Mouse (Mus musculus) MEL (cell line): ENCODE data around the gene Hnf1b. TPM values are rescaled to one million over a fixed set of nuclear protein-coding genes. Genes with fewer than 3 reads are reported as not detected.

Source experiments
- DNase-seq: peaks from one replicate; pipeline ENCODE4 v3.0.0; 2011; ENCODE audit warnings: low read depth, low spot score
- H3K27ac ChIP-seq: 2 replicates; pipeline ENCODE4 v1.5.1; 2012; ENCODE audit warnings: low read depth, mild to moderate bottlenecking, control low read depth, low read length, moderate library complexity; ENCODE audit not compliant: control insufficient read depth
- H3K27me3 ChIP-seq, 2 experiments: fragments of 150-350 bp in 1 of 2; sonication (generic) in 1 of 2; 2 replicates each; pipeline ENCODE4 v1.6.1; 2012; ENCODE audit warnings: low read length in 2 of 2, mild to moderate bottlenecking in 2 of 2, improper control_type of control experiment in 1 of 2, moderate library complexity in 1 of 2; ENCODE audit not compliant: insufficient read depth in 2 of 2, control insufficient read depth in 1 of 2
- H3K36me3 ChIP-seq, 2 experiments: 2 replicates each; pipeline ENCODE4 v1.6.1; 2012 to 2014; ENCODE audit warnings: low read length in 2 of 2, improper control_type of control experiment in 1 of 2, inconsistent platforms in 1 of 2, mild to moderate bottlenecking in 1 of 2; ENCODE audit not compliant: insufficient read depth in 2 of 2, control insufficient read depth in 1 of 2
- H3K4me1 ChIP-seq, 2 experiments: fragments of 150-350 bp in 1 of 2; sonication (generic) in 1 of 2; 2 replicates each; pipeline ENCODE4 v1.6.1; 2012; ENCODE audit warnings: low read length in 2 of 2, improper control_type of control experiment in 1 of 2, mild to moderate bottlenecking in 1 of 2; ENCODE audit not compliant: insufficient read depth in 2 of 2, control insufficient read depth in 1 of 2
- H3K4me3 ChIP-seq, 2 experiments: fragments of 150-350 bp in 1 of 2; sonication (generic) in 1 of 2; 2 replicates each; pipeline ENCODE4 v1.5.1; 2012; ENCODE audit warnings: low read depth in 2 of 2, low read length in 2 of 2, mild to moderate bottlenecking in 2 of 2, moderate library complexity in 2 of 2, control low read depth in 1 of 2, improper control_type of control experiment in 1 of 2; ENCODE audit not compliant: control insufficient read depth in 1 of 2, insufficient read depth in 1 of 2
- H3K79me2 ChIP-seq: 2 replicates; pipeline ENCODE4 v1.6.1; 2012; ENCODE audit warnings: mild to moderate bottlenecking, low read length, moderate library complexity; ENCODE audit not compliant: control insufficient read depth, poor library complexity, insufficient read depth
- H3K9ac ChIP-seq: 2 replicates; pipeline ENCODE4 v1.6.1; 2012; ENCODE audit warnings: low read depth, mild to moderate bottlenecking, control low read depth, low read length, moderate library complexity; ENCODE audit not compliant: control insufficient read depth, poor library complexity, severe bottlenecking
- H3K9me3 ChIP-seq: fragments of 150-350 bp; sonication (generic); replicated peaks from 2 replicates; pipeline ENCODE4 v1.6.1; 2012; ENCODE audit warnings: mild to moderate bottlenecking, low read length, improper control_type of control experiment, moderate library complexity; ENCODE audit not compliant: insufficient read depth
- BHLHE40 ChIP-seq: IDR thresholded peaks from 2 replicates; pipeline ENCODE4 v1.6.1; 2012; ENCODE audit warnings: low read depth, mild to moderate bottlenecking, inconsistent platforms, low read length, improper control_type of control experiment, borderline replicate concordance
- CHD1 ChIP-seq: IDR thresholded peaks from 2 replicates; pipeline ENCODE4 v1.6.1; 2012; ENCODE audit warnings: low read depth, mild to moderate bottlenecking, inconsistent platforms, low read length, improper control_type of control experiment
- CHD2 ChIP-seq: IDR thresholded peaks from 2 replicates; pipeline ENCODE4 v1.6.1; 2011; ENCODE audit warnings: low read length, improper control_type of control experiment
- CTCF ChIP-seq, 3 experiments: IDR thresholded peaks in 2 of 3; conservative IDR thresholded peaks in 1 of 3; 2 replicates each; pipeline ENCODE4 v1.5.1; 2011 to 2012; ENCODE audit warnings: low read length in 3 of 3, low read depth in 2 of 3, mild to moderate bottlenecking in 2 of 3, improper control_type of control experiment in 1 of 3, inconsistent platforms in 1 of 3, mixed read lengths in 1 of 3, moderate library complexity in 1 of 3; ENCODE audit not compliant: control insufficient read depth in 1 of 3, insufficient read depth in 1 of 3, poor library complexity in 1 of 3, severe bottlenecking in 1 of 3
- E2F4 ChIP-seq: IDR thresholded peaks from 2 replicates; pipeline ENCODE4 v1.6.1; 2011; ENCODE audit warnings: low read depth, low read length, improper control_type of control experiment, borderline replicate concordance
- ELF1 ChIP-seq: IDR thresholded peaks from 2 replicates; pipeline ENCODE4 v1.6.1; 2014; ENCODE audit warnings: low read depth, mild to moderate bottlenecking, inconsistent platforms, low read length, improper control_type of control experiment, moderate library complexity
- ETS1 ChIP-seq: IDR thresholded peaks from 2 replicates; pipeline ENCODE4 v1.6.1; 2012; ENCODE audit warnings: low read depth, mild to moderate bottlenecking, inconsistent platforms, low read length, improper control_type of control experiment, moderate library complexity
- GATA1 ChIP-seq: IDR thresholded peaks from 2 replicates; pipeline ENCODE4 v1.6.1; 2011; ENCODE audit warnings: low read depth, low read length, improper control_type of control experiment
- HCFC1 ChIP-seq: IDR thresholded peaks from 2 replicates; pipeline ENCODE4 v1.6.1; 2012; ENCODE audit warnings: low read depth, mild to moderate bottlenecking, inconsistent platforms, low read length, improper control_type of control experiment, moderate library complexity
- MAX ChIP-seq: IDR thresholded peaks from 2 replicates; pipeline ENCODE4 v1.6.1; 2011; ENCODE audit warnings: low read length, improper control_type of control experiment
- MAZ ChIP-seq: IDR thresholded peaks from 2 replicates; pipeline ENCODE4 v1.6.1; 2012; ENCODE audit warnings: low read depth, mild to moderate bottlenecking, inconsistent platforms, low read length, improper control_type of control experiment
- MEF2A ChIP-seq: IDR thresholded peaks from 2 replicates; pipeline ENCODE4 v1.6.1; 2014; ENCODE audit warnings: low read depth, mild to moderate bottlenecking, inconsistent platforms, low read length, improper control_type of control experiment; ENCODE audit not compliant: poor library complexity, insufficient replicate concordance, severe bottlenecking; ENCODE audit errors: extremely low read depth
- MXI1 ChIP-seq: IDR thresholded peaks from 2 replicates; pipeline ENCODE4 v1.6.1; 2011; ENCODE audit warnings: mild to moderate bottlenecking, low read depth, low read length, improper control_type of control experiment
- MYC ChIP-seq: IDR thresholded peaks from 2 replicates; pipeline ENCODE4 v1.6.1; 2011; ENCODE audit warnings: low read depth, mild to moderate bottlenecking, low read length, improper control_type of control experiment, moderate library complexity
- NRF1 ChIP-seq: IDR thresholded peaks from 2 replicates; pipeline ENCODE4 v1.6.1; 2014; ENCODE audit warnings: low read depth, mild to moderate bottlenecking, inconsistent platforms, low read length, improper control_type of control experiment, moderate library complexity; ENCODE audit not compliant: poor library complexity, insufficient read depth, severe bottlenecking
- POLR2A ChIP-seq, 2 experiments: IDR thresholded peaks; 2 replicates each; pipeline ENCODE4 v1.6.1; 2011 to 2012; ENCODE audit warnings: low read length in 2 of 2, mild to moderate bottlenecking in 2 of 2, control low read depth in 1 of 2, improper control_type of control experiment in 1 of 2, low read depth in 1 of 2, moderate library complexity in 1 of 2; ENCODE audit not compliant: control insufficient read depth in 1 of 2, insufficient read depth in 1 of 2, poor library complexity in 1 of 2
- POLR2AphosphoS2 ChIP-seq: IDR thresholded peaks from 2 replicates; pipeline ENCODE4 v1.6.1; 2011; ENCODE audit warnings: low read length, improper control_type of control experiment
- POLR2AphosphoS5 ChIP-seq: IDR thresholded peaks from 2 replicates; pipeline ENCODE4 v1.6.1; 2012; ENCODE audit warnings: low read depth, borderline replicate concordance, mild to moderate bottlenecking, inconsistent platforms, low read length, moderate library complexity, mixed read lengths
- RAD21 ChIP-seq: IDR thresholded peaks from 2 replicates; pipeline ENCODE4 v1.6.1; 2011; ENCODE audit warnings: mild to moderate bottlenecking, low read depth, low read length, improper control_type of control experiment
- RCOR1 ChIP-seq: IDR thresholded peaks from 2 replicates; pipeline ENCODE4 v1.6.1; 2012; ENCODE audit warnings: low read depth, mild to moderate bottlenecking, inconsistent platforms, low read length, improper control_type of control experiment
- SMC3 ChIP-seq: IDR thresholded peaks from 2 replicates; pipeline ENCODE4 v1.6.1; 2011; ENCODE audit warnings: low read depth, low read length, improper control_type of control experiment
- TAL1 ChIP-seq: IDR thresholded peaks from 2 replicates; pipeline ENCODE4 v1.6.1; 2012; ENCODE audit warnings: mild to moderate bottlenecking, inconsistent platforms, low read length, moderate library complexity, mixed read lengths
- TBP ChIP-seq: IDR thresholded peaks from 2 replicates; pipeline ENCODE4 v1.8.0; 2011; ENCODE audit warnings: low read depth, low read length, improper control_type of control experiment
- UBTF ChIP-seq: IDR thresholded peaks from 2 replicates; pipeline ENCODE4 v1.6.1; 2012; ENCODE audit warnings: low read depth, mild to moderate bottlenecking, inconsistent platforms, low read length, improper control_type of control experiment, moderate library complexity, borderline replicate concordance; ENCODE audit not compliant: insufficient read depth
- USF1 ChIP-seq: IDR thresholded peaks from 2 replicates; pipeline ENCODE4 v1.6.1; 2014; ENCODE audit warnings: low read depth, mild to moderate bottlenecking, inconsistent platforms, low read length, improper control_type of control experiment, moderate library complexity
- ZC3H11A ChIP-seq: IDR thresholded peaks from 2 replicates; pipeline ENCODE4 v1.6.1; 2012; ENCODE audit warnings: low read depth, mild to moderate bottlenecking, inconsistent platforms, low read length, improper control_type of control experiment
- ZKSCAN1 ChIP-seq: IDR thresholded peaks from 2 replicates; pipeline ENCODE4 v1.6.1; 2012; ENCODE audit warnings: low read depth, mild to moderate bottlenecking, inconsistent platforms, low read length, improper control_type of control experiment, moderate library complexity
- ZMIZ1 ChIP-seq: IDR thresholded peaks from 2 replicates; pipeline ENCODE4 v1.6.1; 2012; ENCODE audit warnings: low read depth, mild to moderate bottlenecking, inconsistent platforms, low read length, improper control_type of control experiment, moderate library complexity
- ZNF384 ChIP-seq: IDR thresholded peaks from 2 replicates; pipeline ENCODE4 v1.6.1; 2012; ENCODE audit warnings: low read depth, mild to moderate bottlenecking, inconsistent platforms, low read length, improper control_type of control experiment
- polyA plus RNA-seq, 2 experiments: library from polyadenylated mRNA; stranded (reverse) in 1 of 2; unstranded in 1 of 2; fragments of >175 nt in 1 of 2; fragments of >200 nt in 1 of 2; gene quantifications; 2 replicates each; pipeline versions ENCODE4 v1.2.1 to v1.2.4; 2012; ENCODE audit warnings: low replicate concordance in 2 of 2, low read depth in 1 of 2; ENCODE audit not compliant: insufficient read length in 2 of 2, insufficient read depth in 1 of 2, missing spikeins in 1 of 2
- total RNA-seq: library from RNA; depleted of rRNA; stranded (reverse); fragments of 300-350 nt; gene quantifications from 2 replicates; pipeline ENCODE4 v1.2.3, GENCODE M21; 2012

Hnf1b gene
- total and polyA plus RNA-seq, 3 experiments = not detected

DNA sequence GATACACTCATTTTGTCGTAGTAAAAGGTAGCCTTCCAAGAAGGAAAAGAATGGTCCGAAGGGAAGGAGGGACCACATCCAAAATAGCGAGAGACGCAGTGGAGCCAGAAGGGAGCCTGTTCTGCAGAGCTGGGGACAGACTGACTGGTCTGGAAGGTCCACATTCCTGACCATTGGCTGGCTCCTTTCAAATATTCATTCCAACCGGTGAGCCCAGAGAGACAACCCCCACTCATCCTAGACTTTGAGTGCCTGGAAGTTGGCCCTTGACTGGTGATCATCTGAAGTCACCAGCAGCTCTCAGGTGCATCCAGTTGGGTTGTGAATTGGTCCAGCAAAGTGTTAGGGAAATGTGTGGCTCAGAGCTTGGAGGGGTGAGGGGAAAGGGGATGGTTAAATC lies 34.7 kb upstream of the Hnf1b start:
- no peak overlapping the region for H3K27ac ChIP-seq
- TF ChIP-seq POLR2AphosphoS2 (no peak), BHLHE40 (no peak), CHD1 (no peak), HCFC1 (no peak), MYC (no peak), CHD2 (no peak), GATA1 (no peak), POLR2AphosphoS5 (no peak), ZMIZ1 (no peak), TBP (no peak), MAX (no peak), MXI1 (no peak)
- H3K4me3 ChIP-seq = no peak overlapping the region
- H3K79me2 ChIP-seq = no peaks in the 10 kb centered on the region
- H3K9me3 ChIP-seq = no peaks in the 10 kb centered on the region
- DNase-seq = no peak
- no peak overlapping the region for H3K9ac ChIP-seq
- no peaks in the 10 kb centered on the region for H3K36me3 ChIP-seq
- peaks cover 5 to 14% of the 10 kb centered on the region in 2 experiments for H3K27me3 ChIP-seq
- no peaks in the 10 kb centered on the region for H3K4me1 ChIP-seq

DNA sequence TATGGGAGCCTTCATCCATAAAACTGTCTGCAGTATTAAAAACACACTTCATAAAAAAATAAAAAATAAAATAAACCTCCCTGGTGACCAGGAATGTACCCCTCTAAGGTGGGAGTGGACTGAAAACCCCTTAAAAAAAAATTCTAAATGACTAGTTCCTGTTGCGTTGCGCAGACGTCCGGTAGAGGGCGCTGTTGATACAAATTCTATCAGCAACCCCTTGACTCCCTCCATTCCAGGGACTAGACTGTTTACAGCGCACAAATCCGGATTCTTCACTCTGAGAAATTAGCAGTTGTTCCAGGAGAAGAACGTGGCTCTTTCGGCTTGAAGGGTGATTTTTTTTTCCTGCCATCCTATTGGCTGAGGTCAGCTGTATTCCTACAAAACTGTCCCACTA lies 34.2 kb upstream of the Hnf1b start:
- no peaks in the 10 kb centered on the region for H3K36me3 ChIP-seq
- H3K9ac ChIP-seq = no peak overlapping the region
- H3K27ac ChIP-seq = no peak overlapping the region
- DNase-seq = peak; percentile 81
- no peak for TF ChIP-seq USF1
- no peak for TF ChIP-seq E2F4
- TF ChIP-seq ELF1 = peak; percentile 37; the same call in 1 of the 2 replicates
- TF ChIP-seq CHD2 = no peak
- no peak for TF ChIP-seq TAL1
- peak; percentile 74 for TF ChIP-seq SMC3
- no peak for TF ChIP-seq RCOR1
- no peak for TF ChIP-seq TBP
- TF ChIP-seq GATA1 = no peak
- TF ChIP-seq MAZ = peak; percentile 25; the same call in 1 of the 2 replicates
- TF ChIP-seq ZNF384 = peak; percentile 93
- TF ChIP-seq POLR2A (IDR thresholded peaks at IDR 0.05; ENCODE audit: control insufficient read depth in 1 of 2, insufficient read depth in 1 of 2, low read depth in 1 of 2, low read length in 2 of 2, poor library complexity in 1 of 2) = no peak
- peak; percentile 69 for TF ChIP-seq ZC3H11A
- TF ChIP-seq NRF1 = no peak
- TF ChIP-seq ETS1 = no peak
- TF ChIP-seq POLR2AphosphoS2 = no peak
- no peak for TF ChIP-seq UBTF
- peak; percentile 80 to 90 (median 88) for TF ChIP-seq CTCF (IDR thresholded peaks at IDR 0.05 in 2 of 3, conservative IDR thresholded peaks at IDR 0.05 in 1 of 3; ENCODE audit: control insufficient read depth in 1 of 3, insufficient read depth in 1 of 3, low read depth in 2 of 3, low read length in 3 of 3, poor library complexity in 1 of 3, severe bottlenecking in 1 of 3)
- TF ChIP-seq MEF2A = no peak
- no peak for TF ChIP-seq ZKSCAN1
- TF ChIP-seq RAD21 = peak; percentile 80
- no peak overlapping the region for H3K4me3 ChIP-seq
- H3K9me3 ChIP-seq = no peaks in the 10 kb centered on the region
- no peaks in the 10 kb centered on the region for H3K4me1 ChIP-seq
- H3K27me3 ChIP-seq = peaks cover 6 to 14% of the 10 kb centered on the region in 2 experiments
- no peaks in the 10 kb centered on the region for H3K79me2 ChIP-seq
